Mouse (Mus musculus) lung, embryonic 14.5 days (tissue): ENCODE measurements around the gene Plekha4. TPM values are rescaled to one million over a fixed set of nuclear protein-coding genes. Genes with fewer than 3 reads are reported as not detected.

Experiments used
- ATAC-seq: fragments of 200-750 bp; cut with Nextera tagmentation; 2 replicates; pipeline ENCODE4 v1.8.0; 2017; ENCODE audit warnings: mild to moderate bottlenecking, moderate TSS enrichment, moderate library complexity; ENCODE audit not compliant: insufficient read depth
- DNase-seq: peaks from one replicate; pipeline ENCODE4 v3.0.0-alpha.2; 2015
- H3K27ac ChIP-seq: fragments of 300-500 bp; sonication (generic); 2 replicates; pipeline ENCODE4 v1.5.1; 2014; ENCODE audit warnings: low read depth, mild to moderate bottlenecking, moderate library complexity
- H3K27me3 ChIP-seq: fragments of 300-500 bp; sonication (generic); 2 replicates; pipeline ENCODE4 v1.6.1; 2014; ENCODE audit warnings: low read length, control low read depth; ENCODE audit not compliant: insufficient read depth
- H3K36me3 ChIP-seq: fragments of 300-500 bp; sonication (generic); 2 replicates; pipeline ENCODE4 v1.6.1; 2014; ENCODE audit warnings: control low read depth; ENCODE audit not compliant: insufficient read depth
- H3K4me1 ChIP-seq: fragments of 300-500 bp; sonication (generic); 2 replicates; pipeline ENCODE4 v1.6.1; 2014; ENCODE audit warnings: antibody characterized with exemption, control low read depth; ENCODE audit not compliant: insufficient read depth
- H3K4me2 ChIP-seq: fragments of 300-500 bp; sonication (generic); 2 replicates; pipeline ENCODE4 v1.6.1; 2014; ENCODE audit warnings: mild to moderate bottlenecking
- H3K4me3 ChIP-seq: fragments of 300-500 bp; sonication (generic); 2 replicates; pipeline ENCODE4 v1.5.1; 2014; ENCODE audit warnings: low read depth, low read length
- H3K9ac ChIP-seq: fragments of 300-500 bp; sonication (generic); 2 replicates; pipeline ENCODE4 v1.6.1; 2014
- H3K9me3 ChIP-seq: fragments of 300-500 bp; sonication (generic); 2 replicates; pipeline ENCODE4 v1.6.1; 2016; ENCODE audit warnings: low read depth, low read length, control low read depth
- CTCF ChIP-seq: IDR thresholded peaks from 2 replicates; pipeline ENCODE4 v1.5.1; 2016; ENCODE audit warnings: antibody characterized with exemption, low read depth
- WGBS: fragments of 180-500 bp; shearing (Covaris S2); extraction: QIAGEN DNeasy Blood & Tissue Kit; methylation state at CpG from one replicate; pipeline ENCODE4 v1.1.7; 2014; 5-methylcytosine and 5-hydroxymethylcytosine counted together
- polyA plus RNA-seq: library from polyadenylated mRNA; unstranded; fragments of >200 nt; fragmentation: Nextera tagmentation; extraction: Ambion mirVana; gene quantifications from 2 replicates; pipeline ENCODE4 v1.2.1, GENCODE M21; 2014

Gene Plekha4
- polyA plus RNA-seq, 1 experiment from 2014 or later = 1.9 TPM

DNA sequence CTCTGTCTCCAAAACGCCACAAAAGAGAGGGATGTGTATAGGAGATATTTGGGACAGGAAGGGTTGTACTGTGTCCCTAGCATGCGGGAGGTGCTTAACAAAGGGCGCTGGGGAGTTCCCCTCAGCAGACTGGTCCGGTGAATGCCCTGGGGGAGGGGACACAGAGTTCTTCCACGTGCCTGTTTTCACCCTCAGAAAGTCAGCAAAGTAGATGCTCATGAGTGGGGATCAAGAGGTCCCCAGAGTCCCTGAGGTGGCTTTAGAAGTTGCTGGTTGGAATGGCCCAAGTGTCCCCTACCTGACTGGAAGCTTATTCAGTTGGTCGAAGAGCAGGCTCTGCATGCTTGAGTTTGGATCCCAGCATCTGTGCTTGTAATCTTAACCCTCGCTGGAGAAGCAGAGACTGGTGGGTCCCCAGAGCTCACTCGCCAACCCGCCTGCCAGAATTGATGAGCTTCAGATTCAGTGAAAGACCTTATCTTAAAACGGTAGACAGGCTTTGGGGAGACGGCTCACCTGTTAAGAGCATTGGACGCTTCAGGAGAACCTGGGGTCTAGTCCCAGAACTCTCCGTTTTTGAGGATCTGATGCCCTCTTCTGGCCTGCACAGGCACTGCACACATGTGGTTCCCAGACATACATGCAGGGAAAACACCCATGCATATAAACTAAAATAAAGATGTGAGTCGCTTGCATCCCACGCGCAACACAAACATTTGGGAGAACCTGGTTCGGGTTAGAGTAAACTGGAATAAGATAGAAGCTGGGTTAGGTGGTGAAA, 34.9 kb downstream of the Plekha4 start:
- Histone ChIP-seq H3K4me3 (peak overlapping the region; percentile 9; the same call in 1 of the 2 replicates), H3K4me1 (peaks cover 11% of the 10 kb centered on the region; the same call in 1 of the 2 replicates), H3K27me3 (no peaks in the 10 kb centered on the region), H3K27ac (no peak overlapping the region), H3K4me2 (peak overlapping the region; percentile 49), H3K9ac (peak overlapping the region; percentile 34), H3K36me3 (no peaks in the 10 kb centered on the region), H3K9me3 (no peaks in the 10 kb centered on the region)
- TF ChIP-seq CTCF = peak; percentile 94
- ATAC-seq = peak; percentile 62
- 20% methylated on average over 17 of the region's 17 CpGs for WGBS
- peak; percentile 93 for DNase-seq

DNA sequence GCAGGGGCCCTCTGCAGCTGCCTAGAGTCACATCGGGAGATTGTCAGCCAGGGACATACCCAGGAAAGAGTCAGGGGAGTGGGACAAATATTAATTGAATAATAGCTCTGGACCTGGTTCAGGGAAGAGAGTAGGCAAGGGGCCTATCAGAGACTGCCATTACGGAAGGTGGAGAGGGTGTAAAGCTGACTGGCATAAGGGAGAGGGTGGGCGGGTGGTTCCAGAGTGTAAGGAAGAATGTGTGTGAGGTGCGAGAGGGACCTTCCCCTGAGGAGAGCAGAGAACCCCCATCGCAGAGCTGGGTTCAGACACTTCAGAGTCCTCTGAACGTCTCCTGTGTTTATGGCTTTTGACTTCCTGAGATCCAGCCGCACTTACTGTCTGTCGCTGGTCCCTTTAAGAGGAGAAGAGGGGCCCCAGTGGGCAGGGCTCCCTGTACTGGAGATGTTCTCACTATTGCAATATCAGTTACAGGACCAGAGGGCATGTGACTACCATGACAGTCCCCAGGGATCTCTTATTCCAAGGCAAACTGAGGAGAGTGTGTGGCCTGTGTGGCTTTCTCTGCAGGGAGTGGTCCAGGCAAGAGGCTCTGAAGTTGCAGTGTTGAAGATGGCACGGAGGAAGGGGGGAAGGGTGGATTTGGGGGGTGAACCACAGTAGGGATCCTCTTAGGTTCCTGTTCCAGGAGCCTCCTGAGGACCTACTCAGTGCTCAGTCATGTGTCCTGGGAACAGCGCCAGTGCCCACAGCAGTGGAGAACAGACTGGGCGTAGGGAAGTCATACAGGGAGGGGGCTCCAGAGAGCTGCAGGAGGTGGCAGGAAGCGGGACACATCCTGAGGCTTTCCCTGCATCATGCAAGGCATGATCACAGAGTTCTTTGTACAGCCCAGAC, 35.7 kb downstream of the Plekha4 start:
- peak overlapping the region; percentile 49 for H3K4me2 ChIP-seq
- no peaks in the 10 kb centered on the region for H3K27me3 ChIP-seq
- no peaks in the 10 kb centered on the region for H3K36me3 ChIP-seq
- no peak overlapping the region for H3K27ac ChIP-seq
- DNase-seq (peak; percentile 25), ATAC-seq (no peak)
- H3K4me1 ChIP-seq = peaks cover 11% of the 10 kb centered on the region; the same call in 1 of the 2 replicates
- H3K9ac ChIP-seq = peak overlapping the region; percentile 34
- no peaks in the 10 kb centered on the region for H3K9me3 ChIP-seq
- TF ChIP-seq CTCF = peak; percentile 6; the same call in 1 of the 2 replicates
- WGBS = 38% methylated on average over 12 of the region's 12 CpGs
- H3K4me3 ChIP-seq = peak overlapping the region; percentile 9; the same call in 1 of the 2 replicates

DNA sequence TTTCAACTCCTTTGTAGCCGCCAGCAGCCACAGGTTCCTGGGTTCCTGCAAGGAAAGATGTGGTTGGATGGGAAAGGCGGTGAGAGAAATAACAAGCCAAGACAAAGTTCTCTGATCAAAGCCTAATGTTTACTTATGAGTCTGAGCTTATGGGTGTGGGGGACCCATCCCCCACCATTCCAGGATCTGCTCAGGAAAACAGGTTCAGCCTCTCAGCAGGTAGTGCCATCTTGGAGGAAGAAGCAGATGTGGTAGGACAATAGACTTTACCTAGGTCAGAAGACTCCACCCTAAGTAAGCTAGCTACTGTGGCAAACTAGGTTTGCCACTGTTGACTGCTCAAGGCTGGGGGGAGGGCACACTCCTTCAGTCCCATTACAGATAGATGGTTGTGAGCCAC, 38.7 kb downstream of the Plekha4 start:
- TF ChIP-seq CTCF = no peak
- Histone ChIP-seq H3K9me3 (no peaks in the 10 kb centered on the region), H3K4me3 (no peak overlapping the region), H3K4me1 (peaks cover 6% of the 10 kb centered on the region; the same call in 1 of the 2 replicates), H3K27ac (no peak overlapping the region), H3K4me2 (no peak overlapping the region), H3K27me3 (no peaks in the 10 kb centered on the region), H3K36me3 (no peaks in the 10 kb centered on the region), H3K9ac (no peak overlapping the region)
- WGBS = 45% methylated on average over 2 of the region's 2 CpGs
- no peak for ATAC-seq
- DNase-seq = no peak

GRCm38 (mm10) chr7:45565446-45565845, 39.3 kb downstream of the Plekha4 start:
- Histone ChIP-seq H3K4me1 (peaks cover 6% of the 10 kb centered on the region; the same call in 1 of the 2 replicates), H3K27me3 (no peaks in the 10 kb centered on the region), H3K4me2 (no peak overlapping the region), H3K27ac (no peak overlapping the region), H3K9me3 (no peaks in the 10 kb centered on the region), H3K4me3 (no peak overlapping the region), H3K9ac (no peak overlapping the region), H3K36me3 (no peaks in the 10 kb centered on the region)
- no peak for ATAC-seq
- DNase-seq = no peak
- WGBS = 88% methylated on average over 9 of the region's 9 CpGs
- TF ChIP-seq CTCF = no peak

DNA sequence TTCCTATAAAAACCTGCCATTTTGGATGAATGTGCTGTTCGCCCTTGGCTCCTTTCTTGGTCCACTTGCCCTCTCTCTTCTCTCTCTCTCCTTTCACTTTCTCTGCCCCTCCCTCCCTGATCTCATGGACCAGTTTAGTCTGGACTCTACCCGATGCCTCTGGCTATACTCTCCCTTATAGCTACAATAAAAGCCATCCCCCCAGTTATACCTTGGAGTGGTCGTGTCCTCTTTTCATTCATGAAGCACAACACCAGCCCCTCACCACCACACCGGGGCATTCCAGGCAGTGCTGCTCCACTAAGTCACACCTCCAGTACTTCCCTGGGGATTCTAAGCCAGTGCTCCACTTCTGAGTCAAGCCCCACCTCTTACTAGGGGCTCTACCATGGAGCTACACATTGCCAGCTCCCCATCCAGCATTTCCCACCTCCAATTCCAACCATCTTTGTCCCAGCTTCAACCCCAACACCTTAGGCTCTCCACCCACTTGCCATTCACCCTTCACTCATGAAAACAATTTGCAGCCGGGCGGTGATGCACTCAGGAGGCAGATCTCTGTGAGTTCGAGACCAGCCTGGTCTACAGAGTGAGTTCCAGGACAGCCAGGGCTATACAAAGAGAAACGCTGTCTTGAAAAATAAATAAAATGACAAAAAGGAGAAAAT, 41.1 kb downstream of the Plekha4 start:
- Histone ChIP-seq H3K9me3 (no peaks in the 10 kb centered on the region), H3K9ac (no peak overlapping the region), H3K27me3 (no peaks in the 10 kb centered on the region), H3K27ac (no peak overlapping the region; the same call in 1 of the 2 replicates), H3K4me3 (peak overlapping the region; percentile 44), H3K4me1 (peaks cover 3% of the 10 kb centered on the region; the same call in 1 of the 2 replicates), H3K36me3 (no peaks in the 10 kb centered on the region), H3K4me2 (peak overlapping the region; percentile 77)
- 68% methylated on average over 8 of the region's 8 CpGs for WGBS
- ATAC-seq (no peak), DNase-seq (no peak)
- TF ChIP-seq CTCF = no peak

DNA sequence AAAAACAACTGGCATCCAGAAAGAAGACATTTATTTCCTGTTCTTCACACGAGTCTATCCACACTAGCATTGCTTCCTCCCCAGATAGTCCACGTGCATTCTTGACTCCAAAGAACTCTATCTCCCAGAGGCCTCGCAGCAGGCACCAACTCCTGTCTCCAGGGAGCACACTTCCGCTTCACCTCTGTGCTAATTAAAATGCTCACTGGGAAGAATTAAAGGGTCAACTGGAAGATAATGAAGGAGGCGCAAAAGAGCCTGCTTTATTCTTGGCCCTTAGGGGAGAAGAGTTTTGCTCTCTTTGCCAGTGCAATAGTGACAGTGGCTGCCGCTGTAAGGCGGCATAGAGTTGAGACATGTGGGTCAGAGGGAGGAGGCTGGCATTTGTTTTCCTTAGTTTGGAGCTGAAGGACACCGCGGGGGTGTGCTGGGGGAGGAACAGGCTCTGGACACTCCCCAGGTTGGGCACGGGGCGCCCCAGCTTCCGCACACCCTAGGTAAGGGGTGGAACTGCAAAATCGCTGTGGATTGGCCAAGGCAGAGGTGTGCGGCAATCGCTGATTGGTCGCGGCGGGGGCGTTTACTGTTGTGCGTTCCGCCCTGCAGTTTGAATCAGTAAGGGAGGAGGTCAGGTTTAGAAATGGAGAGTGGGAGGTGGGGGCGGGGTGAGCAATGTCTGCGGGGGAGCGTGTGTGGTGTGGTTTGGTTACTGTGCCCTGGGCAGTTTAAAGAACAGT, 41.8 kb downstream of the Plekha4 start:
- Histone ChIP-seq H3K4me1 (peaks cover 3% of the 10 kb centered on the region; the same call in 1 of the 2 replicates), H3K4me3 (peak overlapping the region; percentile 44), H3K9me3 (no peaks in the 10 kb centered on the region), H3K9ac (peak overlapping the region; percentile 47), H3K4me2 (peak overlapping the region; percentile 77), H3K36me3 (no peaks in the 10 kb centered on the region), H3K27ac (peak overlapping the region; percentile 84), H3K27me3 (no peaks in the 10 kb centered on the region)
- TF ChIP-seq CTCF = no peak
- under 1% methylated on average over 24 of the region's 24 CpGs for WGBS
- ATAC-seq = peak; percentile 97
- DNase-seq = peak; percentile 98
